Mouse (Mus musculus) erythroblast, embryonic 14.5 days (primary cell): Measurements from ENCODE around the gene Nr2f6. TPM values are rescaled to one million over a fixed set of nuclear protein-coding genes. Genes with fewer than 3 reads are reported as not detected.

ENCODE experiments used
- H3K27me3 ChIP-seq: 2 replicates; pipeline ENCODE4 v1.6.1; 2012; ENCODE audit warnings: inconsistent platforms; ENCODE audit not compliant: control insufficient read depth
- H3K36me3 ChIP-seq: 2 replicates; pipeline ENCODE4 v1.6.1; 2012; ENCODE audit warnings: mild to moderate bottlenecking, inconsistent platforms; ENCODE audit not compliant: control insufficient read depth
- H3K4me1 ChIP-seq: 2 replicates; pipeline ENCODE4 v1.6.1; 2012; ENCODE audit warnings: inconsistent platforms; ENCODE audit not compliant: control insufficient read depth
- H3K4me3 ChIP-seq: replicated peaks from 2 replicates; pipeline ENCODE3; 2012; ENCODE audit warnings: moderate library complexity, mild to moderate bottlenecking, inconsistent platforms
- H3K9me3 ChIP-seq: 2 replicates; pipeline ENCODE4 v1.6.1; 2012; ENCODE audit warnings: low read length, inconsistent platforms, mixed read lengths; ENCODE audit not compliant: control insufficient read depth
- GATA1 ChIP-seq: IDR thresholded peaks from 2 replicates; pipeline ENCODE4 v1.6.1; 2012; ENCODE audit warnings: low read length, inconsistent platforms, mixed read lengths
- TAL1 ChIP-seq: IDR thresholded peaks from 3 replicates; pipeline ENCODE4 v1.6.1; 2012; ENCODE audit warnings: low read length, inconsistent platforms, mixed read lengths
- polyA plus RNA-seq: library from polyadenylated mRNA; stranded (reverse); fragments of >175 nt; gene quantifications from 2 replicates; pipeline ENCODE4 v1.2.3, GENCODE M21; 2012

The Nr2f6 gene
- polyA plus RNA-seq, 1 experiment: 0.41 TPM

DNA sequence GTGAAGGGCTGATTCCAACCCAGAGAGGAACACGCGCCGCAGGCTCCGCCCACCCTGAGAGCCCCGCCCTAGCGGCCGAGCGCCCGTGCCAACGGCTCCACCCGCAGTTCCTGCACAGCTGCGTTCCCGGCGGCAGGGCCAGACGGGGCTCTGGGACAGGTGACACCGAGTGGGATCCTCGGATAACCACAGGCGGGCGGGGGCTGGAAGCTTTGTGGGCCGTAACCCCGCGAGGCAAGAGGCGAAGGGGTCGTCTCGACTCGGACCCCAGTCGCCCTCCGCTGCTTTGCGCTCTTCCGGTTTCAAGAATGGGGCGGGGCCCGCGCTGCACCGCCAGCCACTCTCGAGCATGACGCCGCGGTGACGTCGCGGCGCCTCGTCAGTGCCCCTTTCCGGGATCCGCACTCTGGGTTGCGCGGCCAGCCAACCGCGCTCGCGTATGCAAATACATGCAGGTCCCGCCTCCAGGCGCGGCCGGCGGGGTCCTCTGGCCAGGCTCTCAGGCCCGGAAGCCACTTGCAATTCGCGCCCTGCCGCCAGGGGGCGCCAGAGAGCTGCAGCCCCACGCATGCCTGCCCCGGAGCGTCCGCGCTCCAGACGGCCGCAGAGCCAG lies 10.4 kb downstream of the Nr2f6 start, which contains the start of gene Ocel1:
Gene Ocel1, plus strand, starts transcription at position 63 of the 613 bp plus-strand sequence.
- TF ChIP-seq TAL1 (no peak), GATA1 (no peak)
- peaks cover 11% of the 10 kb centered on the region for H3K27me3 ChIP-seq
- peak within 1 kb of the TSS; percentile 77 for H3K4me3 ChIP-seq
- peaks cover 58% of the 10 kb centered on the region for H3K36me3 ChIP-seq
- H3K9me3 ChIP-seq: no peaks in the 10 kb centered on the region; the same call in 1 of the 2 replicates
- H3K4me1 ChIP-seq: peaks cover 65% of the 10 kb centered on the region

DNA sequence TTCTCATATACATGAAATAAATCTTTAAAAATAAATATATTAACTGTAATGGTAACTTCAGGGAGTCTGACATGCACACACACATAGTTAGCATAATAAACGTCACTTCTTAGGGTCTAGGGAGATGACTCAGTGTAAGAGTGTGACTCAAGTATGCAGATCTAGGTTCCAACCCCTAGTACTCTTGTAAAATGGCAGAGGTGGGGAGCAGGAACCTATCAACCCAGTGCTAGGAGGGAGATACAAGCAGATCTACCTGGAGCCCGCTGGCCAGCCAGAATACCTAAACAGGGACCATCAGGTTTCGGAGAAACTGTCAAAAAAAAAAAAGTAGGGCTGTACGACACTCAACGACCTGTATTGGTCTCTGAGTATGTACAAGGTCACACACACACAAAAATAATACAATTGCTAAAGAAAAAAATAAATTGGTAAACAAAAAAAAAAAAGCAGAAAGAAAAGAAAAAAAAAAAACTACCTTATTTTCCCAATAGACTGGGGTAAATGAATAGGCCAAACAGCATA lies 11.0 kb downstream of the Nr2f6 start:
- Histone ChIP-seq H3K4me1 (peaks cover 63% of the 10 kb centered on the region), H3K27me3 (peaks cover 6% of the 10 kb centered on the region), H3K36me3 (peaks cover 52% of the 10 kb centered on the region), H3K4me3 (peak overlapping the region; percentile 77), H3K9me3 (no peaks in the 10 kb centered on the region; the same call in 1 of the 2 replicates)
- TF ChIP-seq TAL1 (no peak), GATA1 (no peak)

DNA sequence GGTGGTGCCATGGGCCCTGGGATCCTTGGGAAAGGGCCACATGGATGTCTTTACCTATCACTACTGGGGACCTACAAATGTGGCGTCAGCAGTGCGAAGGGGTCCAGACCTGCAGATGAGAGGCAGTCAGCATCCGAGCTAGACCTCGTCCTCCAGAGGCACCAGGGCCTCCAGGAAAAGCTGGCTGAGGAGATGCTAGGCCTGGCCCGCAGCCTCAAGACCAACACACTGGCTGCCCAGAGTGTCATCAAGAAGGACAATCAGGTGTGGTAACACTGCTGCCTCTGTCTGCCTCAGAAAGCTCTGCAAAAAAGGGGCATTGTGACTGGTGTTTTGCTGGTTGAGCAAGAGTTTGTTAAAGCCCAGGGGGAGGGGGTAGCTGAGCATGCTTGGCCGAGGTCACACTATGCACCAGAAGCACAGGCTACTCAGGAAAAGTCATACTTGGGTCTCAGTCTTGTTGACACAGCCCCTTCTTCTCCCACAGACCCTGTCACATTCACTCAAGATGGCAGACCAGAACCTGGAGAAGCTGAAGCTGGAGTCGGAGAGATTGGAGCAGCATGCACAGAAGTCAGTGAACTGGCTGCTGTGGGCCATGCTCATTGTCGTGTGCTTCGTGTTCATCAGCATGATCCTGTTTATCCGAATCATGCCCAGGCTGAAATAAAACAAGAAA lies 12.6 kb downstream of the Nr2f6 start:
- Histone ChIP-seq H3K9me3 (no peaks in the 10 kb centered on the region), H3K27me3 (no peaks in the 10 kb centered on the region), H3K36me3 (peaks cover 39% of the 10 kb centered on the region), H3K4me3 (no peak overlapping the region), H3K4me1 (peaks cover 50% of the 10 kb centered on the region)
- no peak for TF ChIP-seq GATA1
- TF ChIP-seq TAL1: no peak

DNA sequence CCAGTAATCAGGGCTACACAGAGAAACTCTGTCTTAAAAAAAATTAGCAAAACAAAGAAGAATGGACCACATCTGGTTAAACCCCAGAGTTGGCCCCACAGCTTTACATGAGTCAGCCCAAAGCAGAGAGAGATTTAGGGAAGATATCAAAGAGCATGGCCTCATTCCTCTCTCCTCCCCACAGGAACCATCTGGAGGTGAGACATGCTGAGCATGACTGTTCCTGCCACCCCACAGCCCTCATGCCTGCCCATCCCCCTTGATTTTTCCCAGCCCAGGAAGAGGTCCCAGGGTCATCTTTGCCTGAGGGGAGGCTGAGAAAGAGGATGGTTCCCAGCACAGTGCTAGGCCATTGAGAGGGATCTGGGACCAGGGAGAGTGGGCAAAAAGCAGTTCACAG lies 13.4 kb downstream of the Nr2f6 start:
- TF ChIP-seq GATA1: no peak
- TF ChIP-seq TAL1: no peak
- peaks cover 34% of the 10 kb centered on the region for H3K36me3 ChIP-seq
- H3K9me3 ChIP-seq: no peaks in the 10 kb centered on the region
- H3K4me1 ChIP-seq: peaks cover 50% of the 10 kb centered on the region
- H3K4me3 ChIP-seq: no peak overlapping the region
- no peaks in the 10 kb centered on the region for H3K27me3 ChIP-seq

DNA sequence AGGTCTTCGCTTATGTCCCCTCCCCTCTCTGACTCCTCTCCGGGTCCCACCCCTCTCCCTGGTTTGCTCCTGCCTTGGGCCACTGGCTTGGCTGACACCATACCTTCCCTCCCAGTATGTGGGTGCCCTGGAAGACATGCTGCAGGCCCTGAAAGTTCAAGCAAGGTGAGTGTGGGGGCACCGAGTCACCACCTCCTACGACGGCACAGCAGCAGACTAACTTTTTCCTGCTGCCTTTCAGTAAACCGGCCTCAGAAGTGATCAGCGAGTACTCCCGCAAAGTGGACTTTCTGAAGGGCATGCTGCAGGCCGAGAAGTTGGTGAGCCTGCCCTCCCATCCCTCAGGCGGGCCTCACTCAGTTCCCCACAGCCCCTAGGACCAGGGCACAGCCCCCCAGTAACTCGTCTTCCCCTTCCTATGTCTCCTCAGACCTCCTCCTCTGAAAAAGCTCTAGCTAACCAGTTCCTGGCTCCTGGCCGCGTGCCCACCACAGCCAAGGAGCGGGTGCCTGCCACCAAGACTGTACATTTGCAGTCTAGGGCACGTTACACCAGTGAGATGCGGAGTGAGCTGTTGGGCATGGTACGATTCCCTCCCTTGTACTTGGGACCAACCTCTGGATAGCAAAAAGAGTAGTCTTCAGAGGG lies 14.1 kb downstream of the Nr2f6 start:
- H3K9me3 ChIP-seq: no peaks in the 10 kb centered on the region
- no peaks in the 10 kb centered on the region for H3K27me3 ChIP-seq
- TF ChIP-seq GATA1 (no peak), TAL1 (no peak)
- peak overlapping the region; percentile 68 for H3K4me3 ChIP-seq
- H3K4me1 ChIP-seq: peaks cover 48% of the 10 kb centered on the region
- peaks cover 27% of the 10 kb centered on the region for H3K36me3 ChIP-seq

DNA sequence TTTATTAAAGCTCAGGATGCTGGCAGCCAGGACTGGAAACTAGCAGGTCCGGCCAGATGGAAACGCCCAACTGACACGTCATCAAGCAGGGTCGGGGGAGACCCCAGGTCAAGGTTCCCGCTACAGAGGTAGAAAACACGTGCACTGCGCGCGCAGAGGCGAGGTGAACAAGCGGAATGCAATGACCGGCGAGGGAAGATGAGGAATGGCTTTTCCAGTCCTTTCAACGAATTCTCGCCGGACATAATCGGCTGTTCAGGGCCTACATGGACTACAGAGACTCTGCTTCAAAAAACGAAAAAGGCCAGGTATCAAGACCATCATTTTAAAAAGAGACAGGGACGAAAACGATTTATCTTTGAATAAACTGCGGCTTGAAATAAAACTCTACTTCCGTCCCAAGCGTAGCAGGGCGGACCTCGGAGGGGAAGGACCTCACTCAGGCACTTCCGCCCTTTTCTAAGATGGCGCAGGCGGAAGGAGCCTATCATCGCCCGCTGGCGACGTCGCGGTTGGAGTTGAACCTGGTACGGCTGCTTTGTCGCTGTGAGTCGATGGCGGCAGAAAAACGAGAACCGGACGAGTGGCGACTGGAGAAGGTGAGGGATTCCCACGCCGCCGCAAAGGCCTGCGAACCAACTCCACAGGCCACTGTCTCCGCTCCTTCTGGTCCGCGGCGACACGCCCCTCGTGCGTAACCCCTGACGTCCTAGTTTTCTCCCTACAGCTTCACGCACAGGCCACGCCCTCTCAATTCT lies 14.8 kb downstream of the Nr2f6 start, which contains the start of gene Use1:
Gene Use1, plus strand, starts transcription at position 78 of the 758 bp plus-strand sequence.
- peaks cover 23% of the 10 kb centered on the region for H3K36me3 ChIP-seq
- no peak for TF ChIP-seq GATA1
- no peak for TF ChIP-seq TAL1
- peak within 1 kb of the TSS; percentile 68 for H3K4me3 ChIP-seq
- H3K27me3 ChIP-seq: no peaks in the 10 kb centered on the region
- peaks cover 42% of the 10 kb centered on the region for H3K4me1 ChIP-seq
- H3K9me3 ChIP-seq: no peaks in the 10 kb centered on the region

DNA sequence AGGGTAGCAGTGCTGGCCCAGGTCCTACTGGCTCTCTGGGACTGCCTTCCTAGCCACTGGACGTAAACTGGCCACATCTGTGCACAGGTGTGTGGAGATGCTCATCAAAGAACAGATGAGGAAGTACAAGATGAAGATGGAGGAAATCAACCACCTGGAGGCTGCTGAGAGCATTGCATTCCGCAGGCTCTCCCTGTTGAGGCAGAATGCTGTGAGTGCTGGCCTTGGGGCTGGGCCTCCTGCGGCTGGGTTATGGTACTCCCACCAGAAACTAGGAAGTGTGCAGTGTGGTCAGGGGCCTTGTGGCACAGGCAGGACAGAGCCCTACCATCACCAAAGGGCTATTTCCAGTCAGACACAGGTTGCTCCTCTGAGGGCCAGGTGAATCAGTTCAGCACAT lies 23.7 kb downstream of the Nr2f6 start:
- Histone ChIP-seq H3K4me3 (no peak overlapping the region), H3K9me3 (no peaks in the 10 kb centered on the region), H3K36me3 (peaks cover 78% of the 10 kb centered on the region), H3K27me3 (no peaks in the 10 kb centered on the region), H3K4me1 (no peaks in the 10 kb centered on the region)
- TF ChIP-seq TAL1 (no peak), GATA1 (no peak)

DNA sequence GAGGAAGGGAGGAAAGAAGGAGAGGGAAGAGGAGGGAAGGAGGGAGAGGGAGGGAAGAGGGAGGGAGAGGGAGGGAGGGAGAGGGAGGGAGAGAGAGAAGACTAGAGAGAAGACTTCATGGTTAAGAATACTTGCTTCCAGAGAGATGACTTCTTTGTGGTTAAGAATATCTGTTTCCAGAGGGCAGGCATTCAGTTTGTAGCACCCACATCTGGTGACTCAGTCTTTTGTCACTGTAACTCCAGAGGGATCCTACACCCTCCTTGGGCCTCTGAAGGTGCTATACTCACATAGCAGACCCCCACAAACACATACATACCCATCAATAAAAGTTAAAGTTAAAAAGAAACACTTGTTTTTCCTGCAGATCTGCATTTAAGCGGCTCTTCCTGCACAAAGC lies 30.2 kb downstream of the Nr2f6 start:
- no peaks in the 10 kb centered on the region for H3K9me3 ChIP-seq
- H3K4me1 ChIP-seq: no peaks in the 10 kb centered on the region
- H3K4me3 ChIP-seq: no peak overlapping the region
- H3K27me3 ChIP-seq: no peaks in the 10 kb centered on the region
- TF ChIP-seq GATA1: no peak
- no peak for TF ChIP-seq TAL1
- H3K36me3 ChIP-seq: peaks cover 98% of the 10 kb centered on the region

DNA sequence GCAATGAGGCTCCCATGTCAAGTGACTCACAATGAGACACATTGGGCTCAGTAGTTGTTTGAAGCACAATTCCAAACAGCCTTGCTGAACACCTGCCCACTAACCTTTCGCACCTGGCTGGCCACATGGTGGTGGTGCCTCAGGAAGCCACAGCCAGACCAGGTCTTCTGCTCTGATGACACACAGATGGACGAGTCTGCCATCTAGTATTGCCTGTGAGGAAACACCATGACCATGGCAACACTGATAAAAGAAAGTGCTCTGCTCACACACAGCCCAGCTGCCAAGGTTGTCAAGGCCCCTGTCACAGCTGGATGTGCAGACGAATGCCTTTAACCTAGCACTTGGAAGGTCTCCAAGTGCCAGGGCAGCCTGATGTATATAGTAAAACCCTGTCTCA lies 30.6 kb downstream of the Nr2f6 start:
- TF ChIP-seq TAL1: no peak
- TF ChIP-seq GATA1: no peak
- peaks cover 98% of the 10 kb centered on the region for H3K36me3 ChIP-seq

More for the DNA sequence above, 30.6 kb downstream of the Nr2f6 start:
- H3K9me3 ChIP-seq: no peaks in the 10 kb centered on the region
- H3K4me3 ChIP-seq: no peak overlapping the region
- H3K4me1 ChIP-seq: no peaks in the 10 kb centered on the region
- no peaks in the 10 kb centered on the region for H3K27me3 ChIP-seq
